Mouse (Mus musculus): Measurements from ENCODE around the gene Nkx1-2. TPM values are rescaled to one million over a fixed set of nuclear protein-coding genes. Genes with fewer than 3 reads are reported as not detected.

The Nkx1-2 gene
- polyA plus RNA-seq, 1 experiment from 2014 or later = 0.46 TPM

- no peak overlapping the region for H3K27ac ChIP-seq (replicated peaks)
- H3K4me1 ChIP-seq = peaks cover 36% of the 10 kb centered on the region
- no peaks in the 10 kb centered on the region for H3K36me3 ChIP-seq
- H3K4me3 ChIP-seq (replicated peaks) = peak overlapping the region; percentile 39
- no peak for ATAC-seq (ENCODE audit: low FRiP score)
- no peaks in the 10 kb centered on the region for H3K9me3 ChIP-seq (replicated peaks)
- peak overlapping the region; percentile 77 for H3K4me2 ChIP-seq
- 3% methylated on average over 9 of the region's 9 CpGs for WGBS
- H3K27me3 ChIP-seq (replicated peaks) = peaks cover 76% of the 10 kb centered on the region
- H3K9ac ChIP-seq (replicated peaks) = 0 out of 2 replicates have a peak overlapping the region, but pooled peaks have one; percentile 40
Observed at GRCm38 (mm10) chr7:132600026-132600425, 589 bp upstream of the Nkx1-2 start.

- Histone ChIP-seq H3K27ac (replicated peaks) (no peak overlapping the region), H3K9ac (replicated peaks) (peak overlapping the region; percentile 40), H3K4me2 (peak overlapping the region; percentile 96), H3K4me1 (peaks cover 36% of the 10 kb centered on the region), H3K4me3 (replicated peaks) (peak overlapping the region; percentile 47), H3K27me3 (replicated peaks) (peaks cover 73% of the 10 kb centered on the region), H3K9me3 (replicated peaks) (no peaks in the 10 kb centered on the region), H3K36me3 (no peaks in the 10 kb centered on the region)
- 0 out of 2 replicates have a peak, but pooled peaks have one; percentile 38 for ATAC-seq (ENCODE audit: low FRiP score)
- WGBS = under 1% methylated on average over 51 of the region's 60 CpGs
Observed at GRCm38 (mm10) chr7:132597251-132598041, 2.0 kb downstream of the Nkx1-2 start.

- WGBS = 8% methylated on average over 26 of the region's 26 CpGs
- Histone ChIP-seq H3K9me3 (replicated peaks) (no peaks in the 10 kb centered on the region), H3K36me3 (no peaks in the 10 kb centered on the region), H3K4me3 (replicated peaks) (peak overlapping the region; percentile 47), H3K9ac (replicated peaks) (0 out of 2 replicates have a peak overlapping the region, but pooled peaks have one; percentile 40), H3K4me1 (peaks cover 36% of the 10 kb centered on the region), H3K27me3 (replicated peaks) (peaks cover 66% of the 10 kb centered on the region), H3K27ac (replicated peaks) (no peak overlapping the region), H3K4me2 (peak overlapping the region; percentile 96)
- 0 out of 2 replicates have a peak, but pooled peaks have one; percentile 21 for ATAC-seq (ENCODE audit: low FRiP score)
Observed at GRCm38 (mm10) chr7:132596557-132597250, 2.7 kb downstream of the Nkx1-2 start.

GRCm38 (mm10) chr7:132595787-132596186 lies 3.6 kb downstream of the Nkx1-2 start:
- H3K27me3 ChIP-seq (replicated peaks) = peaks cover 57% of the 10 kb centered on the region
- ATAC-seq (ENCODE audit: low FRiP score) = no peak
- no peak overlapping the region for H3K27ac ChIP-seq (replicated peaks)
- H3K4me1 ChIP-seq = peaks cover 36% of the 10 kb centered on the region
- H3K9me3 ChIP-seq (replicated peaks) = no peaks in the 10 kb centered on the region
- H3K4me3 ChIP-seq (replicated peaks) = no peak overlapping the region
- WGBS = 88% methylated on average over 3 of the region's 3 CpGs
- no peak overlapping the region for H3K9ac ChIP-seq (replicated peaks)
- H3K36me3 ChIP-seq = no peaks in the 10 kb centered on the region
- H3K4me2 ChIP-seq = no peak overlapping the region

- no peaks in the 10 kb centered on the region for H3K9me3 ChIP-seq (replicated peaks)
- H3K4me1 ChIP-seq = peaks cover 26% of the 10 kb centered on the region
- no peak overlapping the region for H3K4me3 ChIP-seq (replicated peaks)
- no peak overlapping the region for H3K27ac ChIP-seq (replicated peaks)
- no peak overlapping the region for H3K9ac ChIP-seq (replicated peaks)
- peaks cover 44% of the 10 kb centered on the region for H3K27me3 ChIP-seq (replicated peaks)
- no peak overlapping the region for H3K4me2 ChIP-seq
- ATAC-seq (ENCODE audit: low FRiP score) = no peak
- 85% methylated on average over 2 of the region's 2 CpGs for WGBS
- no peaks in the 10 kb centered on the region for H3K36me3 ChIP-seq
Observed at GRCm38 (mm10) chr7:132594325-132594724, 5.1 kb downstream of the Nkx1-2 start.

- 53% methylated on average over 2 of the region's 2 CpGs for WGBS
Observed at GRCm38 (mm10) chr7:132593762-132594161, 5.7 kb downstream of the Nkx1-2 start.

GRCm38 (mm10) chr7:132589610-132590009 lies 9.8 kb downstream of the Nkx1-2 start:
- Histone ChIP-seq H3K36me3 (no peaks in the 10 kb centered on the region), H3K9me3 (replicated peaks) (no peaks in the 10 kb centered on the region), H3K27me3 (replicated peaks) (no peaks in the 10 kb centered on the region), H3K9ac (replicated peaks) (no peak overlapping the region), H3K4me2 (no peak overlapping the region), H3K4me1 (no peaks in the 10 kb centered on the region), H3K4me3 (replicated peaks) (no peak overlapping the region), H3K27ac (replicated peaks) (no peak overlapping the region)
- ATAC-seq (ENCODE audit: low FRiP score) = no peak
- WGBS = 73% methylated on average over 5 of the region's 5 CpGs

More at GRCm38 (mm10) chr7:132593762-132594161, 5.7 kb downstream of the Nkx1-2 start:
- Histone ChIP-seq H3K36me3 (no peaks in the 10 kb centered on the region), H3K9me3 (replicated peaks) (no peaks in the 10 kb centered on the region), H3K9ac (replicated peaks) (no peak overlapping the region), H3K27ac (replicated peaks) (no peak overlapping the region), H3K4me2 (no peak overlapping the region), H3K4me1 (peaks cover 21% of the 10 kb centered on the region), H3K27me3 (replicated peaks) (peaks cover 38% of the 10 kb centered on the region), H3K4me3 (replicated peaks) (no peak overlapping the region)
- no peak for ATAC-seq (ENCODE audit: low FRiP score)

- Histone ChIP-seq H3K9me3 (replicated peaks) (no peaks in the 10 kb centered on the region), H3K4me3 (replicated peaks) (no peak overlapping the region), H3K36me3 (no peaks in the 10 kb centered on the region), H3K27me3 (replicated peaks) (no peaks in the 10 kb centered on the region), H3K4me2 (no peak overlapping the region), H3K27ac (replicated peaks) (no peak overlapping the region), H3K9ac (replicated peaks) (no peak overlapping the region), H3K4me1 (no peaks in the 10 kb centered on the region)
- ATAC-seq (ENCODE audit: low FRiP score) = no peak
- WGBS = 70% methylated on average over 5 of the region's 5 CpGs
Observed at GRCm38 (mm10) chr7:132587167-132587566, 12.3 kb downstream of the Nkx1-2 start.

GRCm38 (mm10) chr7:132585695-132586491 lies 13.5 kb downstream of the Nkx1-2 start:
- no peak overlapping the region for H3K4me2 ChIP-seq
- H3K27me3 ChIP-seq (replicated peaks) = no peaks in the 10 kb centered on the region
- ATAC-seq (ENCODE audit: low FRiP score) = no peak
- no peaks in the 10 kb centered on the region for H3K4me1 ChIP-seq
- H3K4me3 ChIP-seq (replicated peaks) = no peak overlapping the region
- no peak overlapping the region for H3K9ac ChIP-seq (replicated peaks)
- H3K27ac ChIP-seq (replicated peaks) = no peak overlapping the region
- no peaks in the 10 kb centered on the region for H3K9me3 ChIP-seq (replicated peaks)
- no peaks in the 10 kb centered on the region for H3K36me3 ChIP-seq
- 67% methylated on average over 3 of the region's 3 CpGs for WGBS

- no peak for ATAC-seq (ENCODE audit: low FRiP score)
- Histone ChIP-seq H3K27ac (replicated peaks) (no peak overlapping the region), H3K9me3 (replicated peaks) (no peaks in the 10 kb centered on the region), H3K9ac (replicated peaks) (no peak overlapping the region), H3K36me3 (no peaks in the 10 kb centered on the region), H3K4me3 (replicated peaks) (no peak overlapping the region), H3K27me3 (replicated peaks) (0 out of 2 replicates have a peak, but pooled peaks cover 3% of the 10 kb centered on the region), H3K4me1 (peaks cover 3% of the 10 kb centered on the region), H3K4me2 (no peak overlapping the region)
- 91% methylated on average over 2 of the region's 2 CpGs for WGBS
Observed at GRCm38 (mm10) chr7:132581441-132581840, 18.0 kb downstream of the Nkx1-2 start.

- Histone ChIP-seq H3K9ac (replicated peaks) (no peak overlapping the region), H3K27me3 (replicated peaks) (0 out of 2 replicates have a peak, but pooled peaks cover 3% of the 10 kb centered on the region), H3K9me3 (replicated peaks) (no peaks in the 10 kb centered on the region), H3K4me3 (replicated peaks) (no peak overlapping the region), H3K36me3 (no peaks in the 10 kb centered on the region), H3K4me2 (no peak overlapping the region), H3K4me1 (peaks cover 7% of the 10 kb centered on the region), H3K27ac (replicated peaks) (no peak overlapping the region)
- ATAC-seq (ENCODE audit: low FRiP score) = no peak
- WGBS = 85% methylated on average over 6 of the region's 6 CpGs
Observed at GRCm38 (mm10) chr7:132580511-132580910, 18.9 kb downstream of the Nkx1-2 start.
